In the genomic region with DNA sequence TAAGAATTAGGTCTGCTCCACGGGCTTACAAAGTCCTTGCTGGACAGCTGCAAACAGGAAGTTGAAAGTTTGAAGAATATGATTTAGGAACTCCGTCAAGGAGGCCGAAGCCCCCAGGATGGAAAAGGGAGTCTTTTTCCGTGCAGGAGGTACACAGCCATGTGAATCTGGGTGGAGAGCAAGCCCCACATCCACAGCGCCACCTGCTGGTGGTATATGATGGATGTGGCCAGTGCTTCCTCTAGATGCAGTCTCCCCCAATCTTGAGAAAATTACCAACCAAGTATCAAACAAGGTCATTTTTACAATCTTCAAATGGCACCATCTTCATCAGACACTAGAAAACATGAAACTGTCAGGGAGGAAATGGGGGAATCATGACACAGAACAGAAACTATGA, we compare ENCODE assay signal across 8 mouse cellular contexts. TPM values are rescaled to one million over a fixed set of nuclear protein-coding genes. Genes with fewer than 3 reads are reported as not detected.
A peak's percentile ranks its signal among the peaks of the same experiment; 100 is the strongest.
DNase-seq lines count a peak whose midpoint lies in the region; ATAC-seq lines count a peak whose summit lies in the region.

No protein-coding gene starts in this region.

- no peak overlapping the region for H3K9ac ChIP-seq in forebrain, embryonic 15.5 days (replicated peaks)
- no peak overlapping the region for H3K9ac ChIP-seq in midbrain, embryonic 13.5 days (replicated peaks)

- ATAC-seq in forebrain, embryonic 15.5 days (replicated peaks): no peak
- no peak for ATAC-seq in midbrain, embryonic 13.5 days

- H3K4me3 ChIP-seq in forebrain, embryonic 10.5 days: no peak overlapping the region
- no peak overlapping the region for H3K4me3 ChIP-seq in forebrain, embryonic 15.5 days
- no peak overlapping the region for H3K4me3 ChIP-seq in midbrain, embryonic 10.5 days
- H3K4me3 ChIP-seq in midbrain, embryonic 13.5 days (replicated peaks): no peak overlapping the region

- H3K4me1 ChIP-seq in forebrain, embryonic 10.5 days: peaks cover 21% of the 10 kb centered on the region
- peaks cover 18% of the 10 kb centered on the region for H3K4me1 ChIP-seq in forebrain, embryonic 15.5 days
- H3K4me1 ChIP-seq in midbrain, embryonic 10.5 days: peaks cover 24% of the 10 kb centered on the region
- H3K4me1 ChIP-seq in midbrain, embryonic 13.5 days (replicated peaks): peaks cover 19% of the 10 kb centered on the region

- no peak overlapping the region for H3K27ac ChIP-seq in forebrain, embryonic 10.5 days
- no peak overlapping the region for H3K27ac ChIP-seq in forebrain, embryonic 15.5 days (replicated peaks)
- no peak overlapping the region for H3K27ac ChIP-seq in midbrain, embryonic 10.5 days (replicated peaks)
- H3K27ac ChIP-seq in midbrain, embryonic 13.5 days: no peak overlapping the region

- H3K27me3 ChIP-seq in forebrain, embryonic 10.5 days (ENCODE audit: poor library complexity, severe bottlenecking): no peaks in the 10 kb centered on the region
- no peaks in the 10 kb centered on the region for H3K27me3 ChIP-seq in forebrain, embryonic 15.5 days
- H3K27me3 ChIP-seq in midbrain, embryonic 10.5 days (ENCODE audit: low read depth, poor library complexity, severe bottlenecking): no peaks in the 10 kb centered on the region
- H3K27me3 ChIP-seq in midbrain, embryonic 13.5 days: no peaks in the 10 kb centered on the region

- no peaks in the 10 kb centered on the region for H3K9me3 ChIP-seq in forebrain, embryonic 10.5 days
- no peaks in the 10 kb centered on the region for H3K9me3 ChIP-seq in forebrain, embryonic 15.5 days
- H3K9me3 ChIP-seq in midbrain, embryonic 10.5 days (replicated peaks): no peaks in the 10 kb centered on the region
- H3K9me3 ChIP-seq in midbrain, embryonic 13.5 days: no peaks in the 10 kb centered on the region

- WGBS in forebrain, embryonic 10.5 days: 74% methylated on average over 5 of the region's 5 CpGs
- WGBS in forebrain, embryonic 15.5 days: 52% methylated on average over 5 of the region's 5 CpGs
- 77% methylated on average over 5 of the region's 5 CpGs for WGBS in midbrain, embryonic 10.5 days
- WGBS in midbrain, embryonic 13.5 days: 61% methylated on average over 5 of the region's 5 CpGs

- H3K36me3 ChIP-seq in forebrain, embryonic 10.5 days (replicated peaks): peaks cover 89% of the 10 kb centered on the region
- peaks cover 19% of the 10 kb centered on the region; the same call in 1 of the 2 replicates for H3K36me3 ChIP-seq in forebrain, embryonic 15.5 days
- H3K36me3 ChIP-seq in midbrain, embryonic 10.5 days: peaks cover 89% of the 10 kb centered on the region
- peaks cover 59% of the 10 kb centered on the region for H3K36me3 ChIP-seq in midbrain, embryonic 13.5 days

- DNase-seq in forebrain, embryonic 10.5 days (ENCODE audit: extremely low spot score, low spot score): peak; percentile 51
- DNase-seq in midbrain, embryonic 10.5 days (ENCODE audit: low spot score): peak; percentile 67
- DNase-seq in adrenal gland, postnatal 36 days: peak; percentile 74 to 81
- peak; percentile 68 for DNase-seq in forelimb bud, embryonic 11.5 days (ENCODE audit: low read depth, low spot score)
- peak; percentile 79 for DNase-seq in lung, postnatal 14 days
- DNase-seq in thymus, postnatal 0 days (ENCODE audit: low spot score): peak; percentile 67

- H3K4me2 ChIP-seq in forebrain, embryonic 15.5 days (replicated peaks): no peak overlapping the region
- no peak overlapping the region for H3K4me2 ChIP-seq in midbrain, embryonic 13.5 days (replicated peaks)

RNA-seq across cellular contexts. Expression of gene Mcm2, which starts 5.0 kb away (rescaled TPM):
- polyA plus RNA-seq in forebrain, embryonic 10.5 days (2016; fragmentation: Nextera tagmentation; extraction: Ambion mirVana): 305 and 322 TPM in 2 replicates
- polyA plus RNA-seq in forebrain, embryonic 15.5 days (2015; fragmentation: Nextera tagmentation; extraction: Ambion mirVana): 70.0 and 75.2 TPM in 2 replicates
- 290 and 301 TPM in 2 replicates for polyA plus RNA-seq in midbrain, embryonic 10.5 days (2016; fragmentation: Nextera tagmentation; extraction: Ambion mirVana)
- polyA plus RNA-seq in midbrain, embryonic 13.5 days (2015; fragmentation: Nextera tagmentation; extraction: Ambion mirVana): 66.2 and 71.9 TPM in 2 replicates
- 10 to 100 TPM; 28.9 to 40.1 TPM for total RNA-seq in adrenal gland, postnatal 36 days (2021)
- 138 and 161 TPM in 2 replicates for polyA plus RNA-seq in thymus, postnatal 0 days (2015; fragmentation: Nextera tagmentation; extraction: Ambion mirVana)

RNA-seq across cellular contexts. Expression of gene Tpra1, which starts 8.5 kb away (rescaled TPM):
- 47.9 and 51.5 TPM in 2 replicates for polyA plus RNA-seq in forebrain, embryonic 10.5 days (2016; fragmentation: Nextera tagmentation; extraction: Ambion mirVana)
- polyA plus RNA-seq in forebrain, embryonic 15.5 days (2015; fragmentation: Nextera tagmentation; extraction: Ambion mirVana): 61.5 and 64.1 TPM in 2 replicates
- 56.0 and 57.6 TPM in 2 replicates for polyA plus RNA-seq in midbrain, embryonic 10.5 days (2016; fragmentation: Nextera tagmentation; extraction: Ambion mirVana)
- 66.9 and 70.2 TPM in 2 replicates for polyA plus RNA-seq in midbrain, embryonic 13.5 days (2015; fragmentation: Nextera tagmentation; extraction: Ambion mirVana)
- 100 to 1,000 TPM; 104 TPM for total RNA-seq in adrenal gland, postnatal 36 days (2021)
- 77.0 and 78.8 TPM in 2 replicates for polyA plus RNA-seq in thymus, postnatal 0 days (2015; fragmentation: Nextera tagmentation; extraction: Ambion mirVana)

RNA-seq across cellular contexts. Expression of gene Podxl2, which starts 18.7 kb away (rescaled TPM):
- 44.7 and 52.8 TPM in 2 replicates for polyA plus RNA-seq in forebrain, embryonic 10.5 days (2016; fragmentation: Nextera tagmentation; extraction: Ambion mirVana)
- 590 and 608 TPM in 2 replicates for polyA plus RNA-seq in forebrain, embryonic 15.5 days (2015; fragmentation: Nextera tagmentation; extraction: Ambion mirVana)
- 69.4 and 117 TPM in 2 replicates for polyA plus RNA-seq in midbrain, embryonic 10.5 days (2016; fragmentation: Nextera tagmentation; extraction: Ambion mirVana)
- polyA plus RNA-seq in midbrain, embryonic 13.5 days (2015; fragmentation: Nextera tagmentation; extraction: Ambion mirVana): 478 and 520 TPM in 2 replicates
- total RNA-seq in adrenal gland, postnatal 36 days (2021): 10 to 100 TPM; 34.6 to 61.1 TPM
- 14.1 and 16.9 TPM in 2 replicates for polyA plus RNA-seq in thymus, postnatal 0 days (2015; fragmentation: Nextera tagmentation; extraction: Ambion mirVana)

RNA-seq across cellular contexts. Expression of gene Abtb1, which starts 51.8 kb away (rescaled TPM):
- polyA plus RNA-seq in forebrain, embryonic 10.5 days (2016; fragmentation: Nextera tagmentation; extraction: Ambion mirVana): 20.8 and 21.5 TPM in 2 replicates
- 37.6 and 40.0 TPM in 2 replicates for polyA plus RNA-seq in forebrain, embryonic 15.5 days (2015; fragmentation: Nextera tagmentation; extraction: Ambion mirVana)
- 22.5 and 26.3 TPM in 2 replicates for polyA plus RNA-seq in midbrain, embryonic 10.5 days (2016; fragmentation: Nextera tagmentation; extraction: Ambion mirVana)
- 35.9 and 36.2 TPM in 2 replicates for polyA plus RNA-seq in midbrain, embryonic 13.5 days (2015; fragmentation: Nextera tagmentation; extraction: Ambion mirVana)
- 10 to 100 TPM; 19.3 to 30.3 TPM for total RNA-seq in adrenal gland, postnatal 36 days (2021)
- 64.7 and 77.2 TPM in 2 replicates for polyA plus RNA-seq in thymus, postnatal 0 days (2015; fragmentation: Nextera tagmentation; extraction: Ambion mirVana)
